Mouse (Mus musculus): ENCODE measurements at regions not wholly inside any gene's neighbourhood (a gene's known extent, or its start where the extent isn't known, plus 50 kb on each side); places are given as distances from the start of the nearest gene placed in this dataset.
A peak's percentile ranks its signal among the peaks of the same experiment; 100 is the strongest.

DNA sequence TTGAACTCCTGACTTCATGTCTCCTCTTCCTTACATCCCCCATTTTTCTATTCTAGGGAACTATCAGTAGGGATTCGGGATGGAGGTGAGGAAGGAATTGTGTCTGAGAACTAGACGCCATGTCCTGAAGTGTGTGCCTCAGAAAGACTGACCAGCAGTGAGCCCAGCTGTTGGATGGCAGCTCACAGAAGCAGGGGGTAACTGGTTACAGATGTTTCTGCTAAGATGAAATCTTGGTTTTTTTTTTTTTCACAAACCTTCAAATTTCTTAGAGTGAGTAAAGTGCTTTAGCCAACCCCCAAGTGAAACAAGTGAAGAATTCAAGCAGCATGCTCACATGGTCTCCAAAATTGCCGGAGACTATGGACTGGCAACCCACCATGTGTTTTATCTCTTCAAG is 165.7 kb downstream of the Pmp22 start:
- Histone ChIP-seq H3K27ac (replicated peaks) (no peak overlapping the region), H3K27me3 (no peaks in the 10 kb centered on the region), H3K4me1 (peaks cover 4% of the 10 kb centered on the region; the same call in 1 of the 2 replicates), H3K9me3 (no peaks in the 10 kb centered on the region), H3K9ac (replicated peaks) (no peak overlapping the region), H3K36me3 (no peaks in the 10 kb centered on the region), H3K4me2 (replicated peaks) (no peak overlapping the region), H3K4me3 (no peak overlapping the region)
- WGBS = 84% methylated on average over 3 of the region's 3 CpGs
- no peak for ATAC-seq (ENCODE audit: low FRiP score, low read depth)

DNA sequence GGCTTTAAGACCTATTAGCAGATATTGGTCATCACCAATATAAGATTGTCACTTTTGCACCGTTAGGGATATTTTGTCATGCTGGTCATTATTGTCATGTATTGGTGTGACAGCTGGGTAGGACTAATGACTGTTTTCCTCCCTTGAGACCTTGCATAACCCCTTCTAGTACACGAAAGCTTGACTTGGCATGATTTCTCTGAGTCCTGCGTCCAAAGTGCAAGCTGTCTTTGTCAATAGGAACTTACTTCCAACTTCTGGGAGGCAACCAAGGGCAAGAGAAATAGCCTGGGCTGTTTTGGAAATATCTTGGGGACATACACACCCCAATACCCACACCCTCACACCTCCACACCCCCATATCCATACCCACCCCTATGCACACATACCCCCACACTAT is 167.7 kb downstream of the Pmp22 start:
- H3K9ac ChIP-seq (replicated peaks) = no peak overlapping the region
- 79% methylated on average over 3 of the region's 3 CpGs for WGBS
- H3K27ac ChIP-seq (replicated peaks) = no peak overlapping the region
- H3K4me2 ChIP-seq (replicated peaks) = no peak overlapping the region
- peaks cover 14% of the 10 kb centered on the region for H3K4me1 ChIP-seq
- H3K27me3 ChIP-seq = 0 out of 2 replicates have a peak, but pooled peaks cover 2% of the 10 kb centered on the region
- ATAC-seq (ENCODE audit: low FRiP score, low read depth) = no peak
- H3K4me3 ChIP-seq = no peak overlapping the region
- H3K9me3 ChIP-seq = no peaks in the 10 kb centered on the region
- H3K36me3 ChIP-seq = no peaks in the 10 kb centered on the region

- Histone ChIP-seq H3K4me3 (no peak overlapping the region), H3K4me2 (replicated peaks) (no peak overlapping the region), H3K9ac (replicated peaks) (no peak overlapping the region), H3K27me3 (0 out of 2 replicates have a peak, but pooled peaks cover 5% of the 10 kb centered on the region), H3K36me3 (no peaks in the 10 kb centered on the region), H3K4me1 (peaks cover 14% of the 10 kb centered on the region), H3K9me3 (no peaks in the 10 kb centered on the region), H3K27ac (replicated peaks) (no peak overlapping the region)
- ATAC-seq (ENCODE audit: low FRiP score, low read depth) = no peak; the same call in 1 of the 2 replicates
- 18% methylated on average over 14 of the region's 14 CpGs for WGBS
Measured at GRCm38 (mm10) chr11:63299712-63300581, 171.2 kb downstream of the Pmp22 start.

GRCm38 (mm10) chr11:63325166-63325565 is 196.4 kb downstream of the Pmp22 start:
- Histone ChIP-seq H3K4me3 (no peak overlapping the region), H3K27ac (replicated peaks) (no peak overlapping the region), H3K4me1 (no peaks in the 10 kb centered on the region; the same call in 1 of the 2 replicates), H3K9ac (replicated peaks) (no peak overlapping the region), H3K9me3 (no peaks in the 10 kb centered on the region), H3K36me3 (no peaks in the 10 kb centered on the region), H3K27me3 (peaks cover 19% of the 10 kb centered on the region), H3K4me2 (replicated peaks) (no peak overlapping the region)
- WGBS = 60% methylated on average over 4 of the region's 4 CpGs
- ATAC-seq (ENCODE audit: low FRiP score, low read depth) = peak; percentile 60; the same call in 1 of the 2 replicates

DNA sequence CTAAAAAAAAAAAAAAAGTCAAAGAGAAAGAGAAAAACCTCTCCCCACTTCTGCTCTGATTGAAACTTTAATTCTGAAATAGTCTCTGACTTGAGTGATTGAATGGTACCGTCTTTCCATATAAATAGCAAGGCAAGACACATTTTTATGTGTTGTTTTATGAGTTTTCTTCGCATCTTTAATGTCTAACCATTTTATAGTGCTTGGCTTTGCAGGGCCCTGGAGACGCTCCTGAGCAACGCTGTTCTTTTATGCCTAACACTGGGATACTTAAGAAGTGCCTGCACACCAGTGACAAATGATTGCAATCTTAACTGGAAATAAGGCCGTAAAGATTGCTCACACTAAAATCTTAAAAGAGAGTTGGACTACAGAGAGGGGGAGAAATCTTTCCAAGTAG is 198.1 kb downstream of the Pmp22 start:
- Histone ChIP-seq H3K27ac (replicated peaks) (no peak overlapping the region), H3K4me2 (replicated peaks) (no peak overlapping the region), H3K27me3 (peaks cover 16% of the 10 kb centered on the region), H3K4me3 (no peak overlapping the region), H3K36me3 (no peaks in the 10 kb centered on the region), H3K9ac (replicated peaks) (no peak overlapping the region), H3K4me1 (no peaks in the 10 kb centered on the region; the same call in 1 of the 2 replicates), H3K9me3 (no peaks in the 10 kb centered on the region)
- ATAC-seq (ENCODE audit: low FRiP score, low read depth) = no peak
- WGBS = 72% methylated on average over 5 of the region's 5 CpGs

DNA sequence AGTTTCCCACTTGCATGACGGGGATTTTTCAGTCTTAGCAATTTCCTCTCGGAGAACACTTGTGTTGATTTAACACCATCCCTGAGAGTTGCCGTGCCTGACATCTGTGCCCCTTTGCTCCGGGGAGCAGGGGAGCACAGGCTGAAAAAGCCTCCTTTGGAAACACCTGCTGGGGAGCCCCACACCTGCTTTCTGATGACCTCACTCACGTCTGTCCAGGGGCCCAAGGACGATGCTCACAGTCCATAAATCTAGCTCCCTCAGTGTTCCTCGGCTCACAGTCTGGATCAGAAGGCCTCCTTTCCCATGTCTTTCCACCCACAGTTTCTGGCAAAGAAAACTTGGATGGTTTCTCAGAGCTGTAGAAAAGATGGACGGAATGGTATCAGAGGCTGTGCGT is 208.7 kb downstream of the Pmp22 start:
- no peak for ATAC-seq (ENCODE audit: low FRiP score, low read depth)
- Histone ChIP-seq H3K27ac (replicated peaks) (no peak overlapping the region), H3K27me3 (no peaks in the 10 kb centered on the region), H3K4me1 (no peaks in the 10 kb centered on the region), H3K9ac (replicated peaks) (no peak overlapping the region), H3K9me3 (peaks cover 5% of the 10 kb centered on the region; the same call in 1 of the 2 replicates), H3K4me3 (no peak overlapping the region), H3K4me2 (replicated peaks) (no peak overlapping the region), H3K36me3 (no peaks in the 10 kb centered on the region)
- 81% methylated on average over 9 of the region's 9 CpGs for WGBS

- no peaks in the 10 kb centered on the region for H3K27me3 ChIP-seq
- H3K9ac ChIP-seq (replicated peaks) = no peak overlapping the region
- 86% methylated on average over 1 of the region's 1 CpGs for WGBS
- no peak overlapping the region for H3K4me2 ChIP-seq (replicated peaks)
- no peaks in the 10 kb centered on the region for H3K36me3 ChIP-seq
- H3K27ac ChIP-seq (replicated peaks) = no peak overlapping the region
- ATAC-seq (ENCODE audit: low FRiP score, low read depth) = no peak
- no peak overlapping the region for H3K4me3 ChIP-seq
- no peaks in the 10 kb centered on the region for H3K4me1 ChIP-seq
- peaks cover 5% of the 10 kb centered on the region; the same call in 1 of the 2 replicates for H3K9me3 ChIP-seq
Measured at GRCm38 (mm10) chr11:63338277-63338676, 209.5 kb downstream of the Pmp22 start.

DNA sequence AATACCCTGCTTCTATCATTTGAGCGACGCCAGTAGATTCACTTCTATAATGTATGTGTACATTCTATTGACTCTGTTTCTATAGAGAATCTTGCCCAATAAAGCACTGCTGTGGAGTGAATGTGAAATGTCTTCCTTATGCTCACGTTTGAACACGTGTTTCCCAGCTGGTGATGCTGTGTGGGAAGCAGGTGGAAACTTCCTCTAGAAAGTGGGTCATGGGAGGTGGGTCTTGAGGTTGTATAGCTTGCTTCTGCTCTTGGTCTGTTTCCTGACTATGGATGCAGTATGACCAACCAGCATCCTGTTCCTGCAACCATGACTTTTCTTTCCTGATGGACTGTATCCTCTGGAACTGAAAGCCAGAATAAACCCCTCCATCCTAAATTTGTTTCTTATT is 216.9 kb downstream of the Pmp22 start:
- peaks cover 12% of the 10 kb centered on the region for H3K4me1 ChIP-seq
- H3K4me2 ChIP-seq (replicated peaks) = no peak overlapping the region
- H3K27me3 ChIP-seq = no peaks in the 10 kb centered on the region
- H3K27ac ChIP-seq (replicated peaks) = no peak overlapping the region
- H3K36me3 ChIP-seq = no peaks in the 10 kb centered on the region
- no peak overlapping the region for H3K4me3 ChIP-seq
- H3K9me3 ChIP-seq = no peaks in the 10 kb centered on the region
- H3K9ac ChIP-seq (replicated peaks) = no peak overlapping the region
- no peak for ATAC-seq (ENCODE audit: low FRiP score, low read depth)
- 94% methylated on average over 4 of the region's 4 CpGs for WGBS

GRCm38 (mm10) chr11:63350123-63350696 is 221.4 kb downstream of the Pmp22 start:
- Histone ChIP-seq H3K27me3 (peaks cover 4% of the 10 kb centered on the region; the same call in 1 of the 2 replicates), H3K27ac (replicated peaks) (peak overlapping the region; percentile 31; the same call in 1 of the 2 replicates), H3K9ac (replicated peaks) (no peak overlapping the region), H3K9me3 (no peaks in the 10 kb centered on the region), H3K36me3 (no peaks in the 10 kb centered on the region), H3K4me3 (no peak overlapping the region), H3K4me2 (replicated peaks) (no peak overlapping the region), H3K4me1 (peaks cover 15% of the 10 kb centered on the region)
- no peak for ATAC-seq (ENCODE audit: low FRiP score, low read depth)
- WGBS = 26% methylated on average over 7 of the region's 7 CpGs

DNA sequence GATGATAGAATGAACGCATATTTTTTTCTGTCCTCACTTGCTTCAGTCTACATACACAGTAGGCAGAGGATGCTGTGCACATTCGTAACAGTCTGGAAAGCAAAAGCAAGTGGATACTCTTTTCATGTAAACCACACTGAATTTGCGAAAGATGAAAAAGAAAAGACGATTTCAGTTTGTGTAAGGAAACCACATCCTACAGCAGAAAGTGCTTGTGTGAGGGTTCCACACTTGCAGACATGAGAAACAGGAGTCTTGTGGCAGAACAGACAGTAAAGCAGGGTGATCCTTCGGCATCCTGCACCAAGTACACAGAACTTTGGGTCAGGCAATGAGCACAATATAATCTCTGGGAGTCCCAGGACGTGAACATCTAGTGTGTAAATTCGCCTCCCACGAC is 223.2 kb downstream of the Pmp22 start:
- Histone ChIP-seq H3K9me3 (no peaks in the 10 kb centered on the region), H3K4me1 (peaks cover 15% of the 10 kb centered on the region), H3K4me2 (replicated peaks) (no peak overlapping the region), H3K27me3 (peaks cover 4% of the 10 kb centered on the region; the same call in 1 of the 2 replicates), H3K27ac (replicated peaks) (no peak overlapping the region), H3K36me3 (no peaks in the 10 kb centered on the region), H3K4me3 (no peak overlapping the region), H3K9ac (replicated peaks) (no peak overlapping the region)
- WGBS = 90% methylated on average over 8 of the region's 8 CpGs
- ATAC-seq (ENCODE audit: low FRiP score, low read depth) = no peak

GRCm38 (mm10) chr11:63352990-63353389 is 224.2 kb downstream of the Pmp22 start:
- Histone ChIP-seq H3K9ac (replicated peaks) (no peak overlapping the region), H3K36me3 (no peaks in the 10 kb centered on the region)
- 88% methylated on average over 3 of the region's 3 CpGs for WGBS

DNA sequence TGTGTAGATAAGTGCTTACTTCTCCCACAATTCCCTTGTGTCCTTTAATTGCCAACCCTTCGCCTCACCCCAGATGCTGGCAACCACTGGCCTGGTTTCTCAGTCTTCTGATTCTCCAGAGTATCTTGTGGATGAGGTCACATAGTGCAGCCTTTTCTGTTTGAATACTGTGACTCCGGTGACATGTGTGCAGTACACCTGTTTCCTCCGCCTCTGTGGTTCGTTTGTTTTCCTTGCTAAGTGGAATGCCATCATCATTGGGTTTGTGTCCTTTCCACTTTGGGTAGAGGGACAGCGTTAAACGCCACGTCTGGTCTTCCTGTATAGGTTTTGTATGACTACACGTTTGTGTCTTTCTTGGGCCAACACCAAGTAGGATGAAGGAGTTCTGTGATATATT is 224.9 kb downstream of the Pmp22 start:
- no peaks in the 10 kb centered on the region for H3K9me3 ChIP-seq
- peaks cover 4% of the 10 kb centered on the region; the same call in 1 of the 2 replicates for H3K27me3 ChIP-seq
- peaks cover 15% of the 10 kb centered on the region for H3K4me1 ChIP-seq
- WGBS = 92% methylated on average over 8 of the region's 8 CpGs
- H3K36me3 ChIP-seq = no peaks in the 10 kb centered on the region
- H3K27ac ChIP-seq (replicated peaks) = no peak overlapping the region
- no peak overlapping the region for H3K4me2 ChIP-seq (replicated peaks)
- no peak for ATAC-seq (ENCODE audit: low FRiP score, low read depth)
- H3K4me3 ChIP-seq = no peak overlapping the region
- H3K9ac ChIP-seq (replicated peaks) = no peak overlapping the region

More at GRCm38 (mm10) chr11:63352990-63353389, 224.2 kb downstream of the Pmp22 start:
- Histone ChIP-seq H3K4me2 (replicated peaks) (no peak overlapping the region), H3K4me1 (peaks cover 15% of the 10 kb centered on the region), H3K27me3 (peaks cover 4% of the 10 kb centered on the region; the same call in 1 of the 2 replicates), H3K9me3 (no peaks in the 10 kb centered on the region), H3K4me3 (no peak overlapping the region), H3K27ac (replicated peaks) (no peak overlapping the region)
- ATAC-seq (ENCODE audit: low FRiP score, low read depth) = no peak
